Mouse (Mus musculus) forebrain, embryonic 16.5 days (tissue): ENCODE measurements around the gene Tiparp. TPM values are rescaled to one million over a fixed set of nuclear protein-coding genes. Genes with fewer than 3 reads are reported as not detected.

ENCODE experiments used
- ATAC-seq: fragments of 200-750 bp; cut with Nextera tagmentation; 2 replicates; pipeline ENCODE4 v1.8.0; 2017; ENCODE audit warnings: mild to moderate bottlenecking, moderate library complexity
- H3K27ac ChIP-seq: fragments of 300-500 bp; sonication (generic); 2 replicates; pipeline ENCODE4 v1.5.1; 2014; ENCODE audit warnings: low read length, control low read depth
- H3K27me3 ChIP-seq: fragments of 300-500 bp; sonication (generic); replicated peaks from 2 replicates; pipeline ENCODE4 v1.6.1; 2014; ENCODE audit warnings: low read length; ENCODE audit not compliant: control insufficient read depth, insufficient read depth
- H3K36me3 ChIP-seq: fragments of 300-500 bp; sonication (generic); 2 replicates; pipeline ENCODE4 v1.6.1; 2014; ENCODE audit not compliant: control insufficient read depth, insufficient read depth
- H3K4me1 ChIP-seq: fragments of 300-500 bp; sonication (generic); replicated peaks from 2 replicates; pipeline ENCODE4 v1.6.1; 2014; ENCODE audit warnings: low read length; ENCODE audit not compliant: control insufficient read depth, insufficient read depth
- H3K4me2 ChIP-seq: fragments of 300-500 bp; sonication (generic); 2 replicates; pipeline ENCODE4 v1.6.1; 2014; ENCODE audit warnings: mild to moderate bottlenecking, low read length, control low read depth
- H3K4me3 ChIP-seq: fragments of 300-500 bp; sonication (generic); replicated peaks from 2 replicates; pipeline ENCODE4 v1.5.1; 2014; ENCODE audit warnings: mild to moderate bottlenecking, low read length, control low read depth
- H3K9ac ChIP-seq: fragments of 300-500 bp; sonication (generic); replicated peaks from 2 replicates; pipeline ENCODE4 v1.6.1; 2014; ENCODE audit warnings: low read depth, low read length, control low read depth
- H3K9me3 ChIP-seq: fragments of 300-500 bp; sonication (generic); 2 replicates; pipeline ENCODE4 v1.6.1; 2016; ENCODE audit warnings: low read length; ENCODE audit not compliant: control insufficient read depth
- WGBS: fragments of 180-500 bp; shearing (Covaris S2); extraction: QIAGEN DNeasy Blood & Tissue Kit; methylation state at CpG from one replicate; pipeline ENCODE4 v1.1.7; 2014; 5-methylcytosine and 5-hydroxymethylcytosine counted together
- polyA plus RNA-seq: library from polyadenylated mRNA; unstranded; fragments of >200 nt; fragmentation: Nextera tagmentation; extraction: Ambion mirVana; gene quantifications from 2 replicates; pipeline ENCODE4 v1.2.1, GENCODE M21; 2015

Tiparp gene
- polyA plus RNA-seq, 1 experiment from 2014 or later, result 33.9 TPM

DNA sequence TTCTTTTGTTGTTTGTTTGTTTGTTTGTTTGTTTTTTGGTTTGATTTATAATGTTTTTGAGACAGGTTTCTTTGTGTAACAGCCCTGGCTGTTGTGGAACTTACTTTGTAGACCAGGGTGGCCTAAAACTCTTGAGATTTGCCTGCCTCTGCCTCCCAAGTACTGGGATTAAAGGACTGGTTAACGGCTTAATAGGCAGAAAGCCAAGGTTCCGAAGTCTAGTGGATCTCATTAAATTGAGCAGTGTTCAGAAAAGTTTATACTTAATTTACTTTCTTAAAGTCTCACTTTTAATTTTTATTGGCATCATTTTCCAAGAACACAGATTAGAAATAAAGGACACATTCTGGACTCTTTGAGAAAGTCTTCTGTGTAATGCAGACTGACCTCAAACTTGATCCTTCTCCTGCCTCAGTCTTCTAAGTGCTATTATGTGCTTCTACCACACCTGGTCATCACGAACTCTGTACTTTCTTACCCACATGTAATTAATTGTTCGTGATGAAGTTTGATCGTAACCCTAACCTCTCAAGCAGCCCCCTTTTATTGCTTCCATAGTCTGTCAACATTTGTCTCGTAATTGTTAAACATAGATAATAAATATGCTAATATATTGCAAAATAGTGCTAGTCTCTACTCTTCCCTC, 12.8 kb downstream of the Tiparp start:
- Histone ChIP-seq H3K4me2 (no peak overlapping the region), H3K4me3 (no peak overlapping the region), H3K27me3 (no peaks in the 10 kb centered on the region), H3K9me3 (no peaks in the 10 kb centered on the region), H3K36me3 (no peaks in the 10 kb centered on the region), H3K27ac (no peak overlapping the region), H3K9ac (no peak overlapping the region), H3K4me1 (no peaks in the 10 kb centered on the region)
- WGBS, result 91% methylated on average over 6 of the region's 6 CpGs
- ATAC-seq, result no peak

DNA sequence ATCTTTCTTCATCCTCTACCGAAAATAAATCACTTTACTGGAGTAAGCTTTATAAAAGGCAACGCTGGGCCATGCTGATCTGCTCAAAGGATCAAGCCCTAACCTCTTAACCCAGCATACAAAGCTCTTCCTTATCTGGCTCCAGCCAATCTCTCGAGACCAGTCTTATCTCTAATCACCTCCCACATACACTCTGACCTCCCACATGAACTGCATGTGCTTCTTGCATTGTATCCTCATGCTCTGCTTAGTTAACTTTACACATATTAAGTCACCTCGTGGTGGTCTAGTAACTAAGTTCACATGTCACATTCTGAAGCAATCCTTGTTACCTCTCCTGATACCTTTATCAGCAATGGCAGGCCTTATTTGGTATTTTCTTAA, 13.3 kb downstream of the Tiparp start:
- Histone ChIP-seq H3K9me3 (no peaks in the 10 kb centered on the region), H3K27ac (no peak overlapping the region), H3K4me1 (no peaks in the 10 kb centered on the region), H3K4me3 (no peak overlapping the region), H3K9ac (no peak overlapping the region), H3K4me2 (no peak overlapping the region), H3K27me3 (no peaks in the 10 kb centered on the region), H3K36me3 (no peaks in the 10 kb centered on the region)
- WGBS, result 60% methylated on average over 4 of the region's 4 CpGs
- ATAC-seq, result no peak

GRCm38 (mm10) chr3:65549785-65550184, 21.6 kb downstream of the Tiparp start:
- H3K36me3 ChIP-seq, result 0 out of 2 replicates have a peak, but pooled peaks cover 4% of the 10 kb centered on the region
- WGBS, result 70% methylated on average over 6 of the region's 6 CpGs
- no peak overlapping the region for H3K9ac ChIP-seq
- H3K9me3 ChIP-seq, result no peaks in the 10 kb centered on the region
- no peak for ATAC-seq
- H3K4me2 ChIP-seq, result no peak overlapping the region
- H3K4me3 ChIP-seq, result no peak overlapping the region
- H3K27ac ChIP-seq, result no peak overlapping the region
- no peaks in the 10 kb centered on the region for H3K4me1 ChIP-seq
- no peaks in the 10 kb centered on the region for H3K27me3 ChIP-seq

GRCm38 (mm10) chr3:65551065-65551464, 22.9 kb downstream of the Tiparp start:
- WGBS, result 60% methylated on average over 5 of the region's 5 CpGs
- H3K9ac ChIP-seq, result no peak overlapping the region

GRCm38 (mm10) chr3:65554633-65555032, 26.4 kb downstream of the Tiparp start:
- WGBS, result 90% methylated on average over 2 of the region's 2 CpGs
- ATAC-seq, result no peak
- 0 out of 2 replicates have a peak, but pooled peaks cover 4% of the 10 kb centered on the region for H3K36me3 ChIP-seq
- no peak overlapping the region for H3K9ac ChIP-seq
- no peak overlapping the region for H3K27ac ChIP-seq
- no peak overlapping the region for H3K4me2 ChIP-seq
- H3K4me3 ChIP-seq, result no peak overlapping the region
- H3K9me3 ChIP-seq, result no peaks in the 10 kb centered on the region
- no peaks in the 10 kb centered on the region for H3K27me3 ChIP-seq
- peaks cover 9% of the 10 kb centered on the region; the same call in 1 of the 2 replicates for H3K4me1 ChIP-seq

More at GRCm38 (mm10) chr3:65551065-65551464, 22.9 kb downstream of the Tiparp start:
- Histone ChIP-seq H3K27me3 (no peaks in the 10 kb centered on the region), H3K4me1 (no peaks in the 10 kb centered on the region), H3K4me2 (no peak overlapping the region), H3K4me3 (no peak overlapping the region), H3K9me3 (no peaks in the 10 kb centered on the region), H3K27ac (no peak overlapping the region), H3K36me3 (0 out of 2 replicates have a peak, but pooled peaks cover 4% of the 10 kb centered on the region)
- no peak for ATAC-seq

- no peak overlapping the region for H3K4me2 ChIP-seq
- H3K27me3 ChIP-seq, result no peaks in the 10 kb centered on the region
- no peak overlapping the region for H3K27ac ChIP-seq
- 44% methylated on average over 4 of the region's 4 CpGs for WGBS
- peak; percentile 66 for ATAC-seq
- H3K9me3 ChIP-seq, result no peaks in the 10 kb centered on the region
- H3K4me3 ChIP-seq, result no peak overlapping the region
- no peak overlapping the region for H3K9ac ChIP-seq
- H3K36me3 ChIP-seq, result 0 out of 2 replicates have a peak, but pooled peaks cover 2% of the 10 kb centered on the region
- peaks cover 9% of the 10 kb centered on the region for H3K4me1 ChIP-seq
These were observed 30.5 kb downstream of the Tiparp start for GRCm38 (mm10) chr3:65558679-65559078.

GRCm38 (mm10) chr3:65562212-65562611, 34.0 kb downstream of the Tiparp start:
- H3K9ac ChIP-seq, result no peak overlapping the region
- no peak overlapping the region for H3K4me2 ChIP-seq
- ATAC-seq, result no peak
- H3K9me3 ChIP-seq, result no peaks in the 10 kb centered on the region
- no peaks in the 10 kb centered on the region for H3K36me3 ChIP-seq
- WGBS, result 74% methylated on average over 9 of the region's 9 CpGs
- H3K27me3 ChIP-seq, result no peaks in the 10 kb centered on the region
- H3K27ac ChIP-seq, result no peak overlapping the region
- H3K4me3 ChIP-seq, result no peak overlapping the region
- peaks cover 17% of the 10 kb centered on the region for H3K4me1 ChIP-seq

GRCm38 (mm10) chr3:65562694-65563093, 34.5 kb downstream of the Tiparp start:
- WGBS, result 98% methylated on average over 3 of the region's 3 CpGs

GRCm38 (mm10) chr3:65563926-65564624, 35.9 kb downstream of the Tiparp start:
- WGBS, result 32% methylated on average over 6 of the region's 6 CpGs
- ATAC-seq, result peak; percentile 34; the same call in 1 of the 2 replicates
- no peak overlapping the region for H3K4me3 ChIP-seq
- no peaks in the 10 kb centered on the region for H3K27me3 ChIP-seq
- H3K4me1 ChIP-seq, result peaks cover 12% of the 10 kb centered on the region
- H3K36me3 ChIP-seq, result no peaks in the 10 kb centered on the region
- H3K27ac ChIP-seq, result no peak overlapping the region; the same call in 1 of the 2 replicates
- no peaks in the 10 kb centered on the region for H3K9me3 ChIP-seq
- H3K4me2 ChIP-seq, result no peak overlapping the region
- H3K9ac ChIP-seq, result no peak overlapping the region

More at GRCm38 (mm10) chr3:65562694-65563093, 34.5 kb downstream of the Tiparp start:
- Histone ChIP-seq H3K9me3 (no peaks in the 10 kb centered on the region), H3K4me3 (no peak overlapping the region), H3K9ac (no peak overlapping the region), H3K4me2 (no peak overlapping the region), H3K36me3 (no peaks in the 10 kb centered on the region), H3K27me3 (no peaks in the 10 kb centered on the region), H3K4me1 (peaks cover 17% of the 10 kb centered on the region), H3K27ac (no peak overlapping the region)
- no peak for ATAC-seq
